Mouse (Mus musculus) cortical plate, adult 2 months (tissue): Measurements from ENCODE around the gene Exoc4.

Experiments used
- CTCF ChIP-seq: fragments of 200-500 bp; IDR thresholded peaks from 2 replicates; pipeline ENCODE4 v1.5.1; 2011; ENCODE audit warnings: mild to moderate bottlenecking, control low read depth, low read length; ENCODE audit not compliant: insufficient read depth; ENCODE audit errors: extremely low read depth
- POLR2A ChIP-seq: fragments of 200-500 bp; IDR thresholded peaks from 2 replicates; pipeline ENCODE4 v1.6.1; 2011; ENCODE audit warnings: mild to moderate bottlenecking, low read length, control low read depth; ENCODE audit not compliant: insufficient read depth; ENCODE audit errors: extremely low read depth

- TF ChIP-seq POLR2A, result no peak
- TF ChIP-seq CTCF, result no peak
These were observed 574.3 kb downstream of the Exoc4 start for GRCm38 (mm10) chr6:33823171-33823570.
